ENCODE assay signal across 11 mouse cellular contexts in genomic region chr9:59033492-59033891, GRCm38 (mm10). TPM values are rescaled to one million over a fixed set of nuclear protein-coding genes. Genes with fewer than 3 reads are reported as not detected.
A peak's percentile ranks its signal among the peaks of the same experiment; 100 is the strongest.
DNase-seq lines count a peak whose midpoint lies in the region; ATAC-seq and TF ChIP-seq lines count a peak whose summit lies in the region.
"Had no signal": no experiment of that assay in that cellular context is flagged by ENCODE, and none has a peak within 500 bp of the region (broad histone marks: within the 10 kb centered on the region; RNA-seq: fewer than 3 reads in every experiment).

No protein-coding gene starts in this region.

- DNase-seq in layer of hippocampus, adult 2 months (ENCODE audit: low spot score in 2 of 2) = no peak
- DNase-seq in layer of hippocampus, adult 11-12 months (ENCODE audit: low spot score) = no peak
- DNase-seq in forebrain, embryonic 14.5 days (ENCODE audit: low spot score) = no peak
- no peak for DNase-seq in thymus, postnatal 10 days (ENCODE audit: low spot score in 2 of 2)
- no peak for DNase-seq in urinary bladder, postnatal 36 days (ENCODE audit: low spot score in 2 of 2)
- DNase-seq: left cerebral cortex, postnatal 4 days; lung, postnatal 10 days; right cerebral cortex, adult 18-20 months had no signal

- peak overlapping the region; percentile 76 for H3K4me2 ChIP-seq in embryonic facial prominence, embryonic 13.5 days
- H3K4me2 ChIP-seq in forebrain, embryonic 14.5 days (ENCODE audit: low read length) = peak overlapping the region; percentile 77
- peak overlapping the region; percentile 78 for H3K4me2 ChIP-seq in midbrain, embryonic 15.5 days

- no peak overlapping the region for H3K9ac ChIP-seq in embryonic facial prominence, embryonic 13.5 days
- H3K9ac ChIP-seq in forebrain, embryonic 14.5 days (ENCODE audit: low read length) = peak overlapping the region; percentile 40; the same call in 1 of the 2 replicates
- H3K9ac ChIP-seq in midbrain, embryonic 15.5 days = no peak overlapping the region

- H3K4me3 ChIP-seq in layer of hippocampus, adult 2 months = peak overlapping the region; percentile 93; the same call in 1 of the 2 replicates
- H3K4me3 ChIP-seq in embryonic facial prominence, embryonic 13.5 days = no peak overlapping the region
- H3K4me3 ChIP-seq in forebrain, embryonic 14.5 days (ENCODE audit: low read depth, low read length) = 0 out of 2 replicates have a peak overlapping the region, but pooled peaks have one; percentile 13
- 0 out of 2 replicates have a peak overlapping the region, but pooled peaks have one; percentile 9 for H3K4me3 ChIP-seq in midbrain, embryonic 15.5 days

- WGBS in embryonic facial prominence, embryonic 13.5 days = 52% methylated on average over 3 of the region's 3 CpGs
- 62% methylated on average over 3 of the region's 3 CpGs for WGBS in forebrain, embryonic 14.5 days
- WGBS in midbrain, embryonic 15.5 days = 52% methylated on average over 3 of the region's 3 CpGs

- no peaks in the 10 kb centered on the region for H3K36me3 ChIP-seq in embryonic facial prominence, embryonic 13.5 days
- H3K36me3 ChIP-seq in forebrain, embryonic 14.5 days (ENCODE audit: control insufficient read depth, insufficient read depth, low read length) = 0 out of 2 replicates have a peak, but pooled peaks cover 3% of the 10 kb centered on the region
- H3K36me3 ChIP-seq in midbrain, embryonic 15.5 days (replicated peaks) = no peaks in the 10 kb centered on the region
- H3K36me3 ChIP-seq: G1E had no signal

- no peak overlapping the region for H3K27ac ChIP-seq in layer of hippocampus, adult 2 months
- no peak overlapping the region for H3K27ac ChIP-seq in embryonic facial prominence, embryonic 13.5 days
- H3K27ac ChIP-seq in forebrain, embryonic 14.5 days (ENCODE audit: low read depth, low read length) = no peak overlapping the region
- H3K27ac ChIP-seq in midbrain, embryonic 15.5 days = no peak overlapping the region

- H3K27me3 ChIP-seq in embryonic facial prominence, embryonic 13.5 days = no peaks in the 10 kb centered on the region
- no peaks in the 10 kb centered on the region for H3K27me3 ChIP-seq in forebrain, embryonic 14.5 days (replicated peaks; ENCODE audit: control insufficient read depth, insufficient read depth, low read length)
- H3K27me3 ChIP-seq in midbrain, embryonic 15.5 days (replicated peaks) = no peaks in the 10 kb centered on the region

- no peaks in the 10 kb centered on the region for H3K9me3 ChIP-seq in embryonic facial prominence, embryonic 13.5 days
- H3K9me3 ChIP-seq in forebrain, embryonic 14.5 days (replicated peaks; ENCODE audit: control insufficient read depth, low read length) = no peaks in the 10 kb centered on the region
- no peaks in the 10 kb centered on the region for H3K9me3 ChIP-seq in midbrain, embryonic 15.5 days

- no peak for ATAC-seq in embryonic facial prominence, embryonic 13.5 days (ENCODE audit: insufficient number of reproducible peaks, insufficient read depth, low FRiP score, low TSS enrichment, low read depth)
- ATAC-seq in forebrain, embryonic 14.5 days = no peak
- ATAC-seq in midbrain, embryonic 15.5 days (replicated peaks) = no peak

- H3K4me1 ChIP-seq in embryonic facial prominence, embryonic 13.5 days = peaks cover 19% of the 10 kb centered on the region
- H3K4me1 ChIP-seq in forebrain, embryonic 14.5 days (ENCODE audit: control insufficient read depth, insufficient read depth, low read length) = peaks cover 20% of the 10 kb centered on the region
- peaks cover 30% of the 10 kb centered on the region for H3K4me1 ChIP-seq in midbrain, embryonic 15.5 days

- TF ChIP-seq CTCF in layer of hippocampus, adult 2 months (conservative IDR thresholded peaks at IDR 0.05) = no peak

RNA-seq across cellular contexts. Expression of gene Neo1, which starts 2.7 kb away (rescaled TPM):
- total RNA-seq in layer of hippocampus, adult 2 months (2021) = 10 to 100 TPM; 78.8 to 81.5 TPM
- 42.6 and 44.3 TPM in 2 replicates for polyA plus RNA-seq in embryonic facial prominence, embryonic 13.5 days (2015; fragmentation: Nextera tagmentation; extraction: Ambion mirVana)
- 41.7 and 50.9 TPM in 2 replicates for polyA plus RNA-seq in forebrain, embryonic 14.5 days (2014; fragmentation: Nextera tagmentation; extraction: Ambion mirVana)
- 49.2 and 53.9 TPM in 2 replicates for polyA plus RNA-seq in midbrain, embryonic 15.5 days (2015; fragmentation: Nextera tagmentation; extraction: Ambion mirVana)
- polyA plus RNA-seq: G1E had no signal
